Comparison of ENCODE assay signal across 8 mouse cellular contexts in the genomic region with DNA sequence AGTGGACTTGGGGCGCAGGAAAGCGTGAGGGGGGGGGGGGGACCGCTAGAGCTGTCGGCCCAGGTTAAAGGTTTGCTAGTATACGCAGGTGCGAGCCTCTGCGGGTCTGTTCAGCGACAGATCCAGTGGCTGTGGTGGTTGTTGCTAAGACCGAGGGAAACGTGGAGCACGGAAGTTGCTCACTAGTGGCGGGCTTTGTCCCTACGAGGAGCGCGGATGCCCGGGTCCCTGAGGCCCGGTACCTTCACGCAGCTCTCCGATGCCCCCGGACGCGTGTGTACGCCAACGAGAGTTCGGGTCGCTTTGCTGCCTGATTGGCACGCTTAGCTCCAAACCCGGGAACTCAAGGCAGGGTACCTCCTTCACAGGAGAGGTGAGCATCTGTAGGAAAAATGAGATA. TPM values are rescaled to one million over a fixed set of nuclear protein-coding genes. Genes with fewer than 3 reads are reported as not detected.
DNase-seq lines count a peak whose midpoint lies in the region; ATAC-seq and TF ChIP-seq lines count a peak whose summit lies in the region.

No protein-coding gene starts in this region.

- peak overlapping the region; percentile 20 for H3K27ac ChIP-seq in kidney, postnatal 0 days
- H3K27ac ChIP-seq in hindbrain, postnatal 0 days, result peak overlapping the region; percentile 37; the same call in 1 of the 2 replicates
- no peak overlapping the region for H3K27ac ChIP-seq in midbrain, embryonic 15.5 days

- H3K4me2 ChIP-seq in kidney, postnatal 0 days (ENCODE audit: low read length), result peak overlapping the region; percentile 91
- H3K4me2 ChIP-seq in hindbrain, postnatal 0 days (ENCODE audit: low read depth, low read length), result peak overlapping the region; percentile 93
- peak overlapping the region; percentile 95 for H3K4me2 ChIP-seq in midbrain, embryonic 15.5 days

- ATAC-seq in kidney, postnatal 0 days (replicated peaks; ENCODE audit: low FRiP score, low read depth), result no peak
- ATAC-seq in hindbrain, postnatal 0 days, result no peak
- no peak for ATAC-seq in midbrain, embryonic 15.5 days (replicated peaks)

- TF ChIP-seq CTCF in kidney, postnatal 0 days (IDR thresholded peaks at IDR 0.05; ENCODE audit: low read depth), result no peak
- TF ChIP-seq CTCF in hindbrain, postnatal 0 days (IDR thresholded peaks at IDR 0.05; ENCODE audit: low read depth), result no peak

- H3K9me3 ChIP-seq in kidney, postnatal 0 days (replicated peaks; ENCODE audit: low read length), result no peaks in the 10 kb centered on the region
- H3K9me3 ChIP-seq in hindbrain, postnatal 0 days (ENCODE audit: low read length), result no peaks in the 10 kb centered on the region
- H3K9me3 ChIP-seq in midbrain, embryonic 15.5 days, result no peaks in the 10 kb centered on the region

- H3K4me3 ChIP-seq in kidney, postnatal 0 days (replicated peaks; ENCODE audit: low read depth, low read length), result peak overlapping the region; percentile 42
- peak overlapping the region; percentile 54 for H3K4me3 ChIP-seq in hindbrain, postnatal 0 days (ENCODE audit: low read length)
- peak overlapping the region; percentile 54 for H3K4me3 ChIP-seq in midbrain, embryonic 15.5 days

- peak overlapping the region; percentile 43; the same call in 1 of the 2 replicates for H3K9ac ChIP-seq in kidney, postnatal 0 days (ENCODE audit: low read depth, low read length)
- peak overlapping the region; percentile 40 for H3K9ac ChIP-seq in hindbrain, postnatal 0 days (replicated peaks; ENCODE audit: low read length)
- H3K9ac ChIP-seq in midbrain, embryonic 15.5 days, result peak overlapping the region; percentile 42; the same call in 1 of the 2 replicates

- no peak for DNase-seq in kidney, postnatal 0 days (ENCODE audit: low spot score)
- no peak for DNase-seq in kidney, postnatal 14 days
- DNase-seq in embryo, embryonic 10.5 days (ENCODE audit: low spot score), result peak; percentile 36
- DNase-seq in hindbrain, postnatal 0 days (ENCODE audit: low spot score), result peak; percentile 35
- no peak for DNase-seq in layer of hippocampus, adult 18-20 months (ENCODE audit: low spot score in 2 of 2)
- no peak for DNase-seq in layer of hippocampus, postnatal 14 days (ENCODE audit: low spot score in 2 of 2)
- no peak for DNase-seq in kidney, postnatal 10 days

- peaks cover 11% of the 10 kb centered on the region; the same call in 1 of the 2 replicates for H3K4me1 ChIP-seq in kidney, postnatal 0 days (replicated peaks; ENCODE audit: insufficient read depth, low read length)
- H3K4me1 ChIP-seq in hindbrain, postnatal 0 days (ENCODE audit: insufficient read depth, low read length), result no peaks in the 10 kb centered on the region
- H3K4me1 ChIP-seq in midbrain, embryonic 15.5 days, result peaks cover 18% of the 10 kb centered on the region

- H3K27me3 ChIP-seq in kidney, postnatal 0 days (ENCODE audit: insufficient read depth, low read length), result peaks cover 13% of the 10 kb centered on the region; the same call in 1 of the 2 replicates
- peaks cover 9% of the 10 kb centered on the region for H3K27me3 ChIP-seq in hindbrain, postnatal 0 days (ENCODE audit: insufficient read depth, low read length)
- peaks cover 41% of the 10 kb centered on the region for H3K27me3 ChIP-seq in midbrain, embryonic 15.5 days (replicated peaks)

- 2% methylated on average over 28 of the region's 28 CpGs for WGBS in kidney, postnatal 0 days
- 2% methylated on average over 27 of the region's 28 CpGs for WGBS in hindbrain, postnatal 0 days
- WGBS in midbrain, embryonic 15.5 days, result under 1% methylated on average over 28 of the region's 28 CpGs

- no peaks in the 10 kb centered on the region for H3K36me3 ChIP-seq in kidney, postnatal 0 days (ENCODE audit: insufficient read depth, low read length)
- H3K36me3 ChIP-seq in hindbrain, postnatal 0 days (ENCODE audit: insufficient read depth, low read length), result no peaks in the 10 kb centered on the region
- H3K36me3 ChIP-seq in midbrain, embryonic 15.5 days (replicated peaks), result no peaks in the 10 kb centered on the region

RNA-seq across cellular contexts. Expression of gene Slco4a1, which starts 0.7 kb away (rescaled TPM):
- 11.9 and 12.7 TPM in 2 replicates for polyA plus RNA-seq in kidney, postnatal 0 days (2015; fragmentation: Nextera tagmentation; extraction: Ambion mirVana)
- total RNA-seq in hindbrain, postnatal 0 days (2014; rRNA removed), result 4.0 and 5.4 TPM in 2 replicates
- polyA plus RNA-seq in hindbrain, postnatal 0 days (2015; fragmentation: Nextera tagmentation; extraction: Ambion mirVana), result 2.0 and 2.9 TPM in 2 replicates
- polyA plus RNA-seq in midbrain, embryonic 15.5 days (2015; fragmentation: Nextera tagmentation; extraction: Ambion mirVana), result 1.5 and 1.7 TPM in 2 replicates
- 1 to 10 TPM; 1.3 to 1.8 TPM for total RNA-seq in layer of hippocampus, adult 18-20 months (2021)
- 1 to 10 TPM in 1 of 2 experiments, under 1 TPM in 1; 0.94 to 2.0 TPM for total RNA-seq in layer of hippocampus, postnatal 14 days (2021)

RNA-seq across cellular contexts. Expression of gene Ntsr1, which starts 43.1 kb away (rescaled TPM):
- polyA plus RNA-seq in kidney, postnatal 0 days (2015; fragmentation: Nextera tagmentation; extraction: Ambion mirVana), result 4.4 and 4.9 TPM in 2 replicates
- 9.0 and 11.1 TPM in 2 replicates for total RNA-seq in hindbrain, postnatal 0 days (2014; rRNA removed)
- polyA plus RNA-seq in hindbrain, postnatal 0 days (2015; fragmentation: Nextera tagmentation; extraction: Ambion mirVana), result 2.8 and 2.9 TPM in 2 replicates
- 2.2 and 3.2 TPM in 2 replicates for polyA plus RNA-seq in midbrain, embryonic 15.5 days (2015; fragmentation: Nextera tagmentation; extraction: Ambion mirVana)
- total RNA-seq in layer of hippocampus, adult 18-20 months (2021), result 1 to 10 TPM; 2.7 to 3.5 TPM
- 1 to 10 TPM; 7.3 to 7.9 TPM for total RNA-seq in layer of hippocampus, postnatal 14 days (2021)

Comparison
In these comparisons a context has a peak if more than half of its experiments do, and no peak if none do; other contexts are left out.
1. DNase-seq: peak in embryo, embryonic 10.5 days (single experiment) and hindbrain, postnatal 0 days (single experiment); none in kidney, postnatal 0 days (single experiment), kidney, postnatal 14 days (single experiment), layer of hippocampus, adult 18-20 months (0 of 2), layer of hippocampus, postnatal 14 days (0 of 2) and kidney, postnatal 10 days (single experiment).
2. Peak in every context shown above with its lines, with median percentiles within 50 percentile points of each other: H3K4me2 ChIP-seq, H3K4me3 ChIP-seq and H3K9ac ChIP-seq.